Mouse (Mus musculus) liver, embryonic 12.5 days (tissue): Measurements from ENCODE around the gene Zbtb3. TPM values are rescaled to one million over a fixed set of nuclear protein-coding genes. Genes with fewer than 3 reads are reported as not detected.
"Not testable (repeated sequence)": the region's sequence is repeated elsewhere in the genome, so short reads cannot be mapped to it uniquely, and the experiment has no call there.

Experiments used
- ATAC-seq: fragments of 200-750 bp; cut with Nextera tagmentation; 2 replicates; pipeline ENCODE4 v1.8.0; 2017; ENCODE audit warnings: moderate number of reproducible peaks, mild to moderate bottlenecking, moderate library complexity
- H3K27ac ChIP-seq: fragments of 300-500 bp; sonication (generic); 2 replicates; pipeline ENCODE4 v1.5.1; 2016; ENCODE audit warnings: mild to moderate bottlenecking
- H3K27me3 ChIP-seq: fragments of 300-500 bp; sonication (generic); replicated peaks from 2 replicates; pipeline ENCODE4 v1.6.1; 2016; ENCODE audit warnings: mild to moderate bottlenecking, moderate library complexity
- H3K36me3 ChIP-seq: fragments of 300-500 bp; sonication (generic); 2 replicates; pipeline ENCODE4 v1.6.1; 2016; ENCODE audit warnings: mild to moderate bottlenecking, moderate library complexity
- H3K4me1 ChIP-seq: fragments of 300-500 bp; sonication (generic); 2 replicates; pipeline ENCODE4 v1.6.1; 2016
- H3K4me2 ChIP-seq: fragments of 300-500 bp; sonication (generic); 2 replicates; pipeline ENCODE4 v1.6.1; 2016; ENCODE audit warnings: mild to moderate bottlenecking, moderate library complexity
- H3K4me3 ChIP-seq: fragments of 300-500 bp; sonication (generic); 2 replicates; pipeline ENCODE4 v1.5.1; 2016; ENCODE audit warnings: mild to moderate bottlenecking, moderate library complexity
- H3K9ac ChIP-seq: fragments of 300-500 bp; sonication (generic); 2 replicates; pipeline ENCODE4 v1.6.1; 2016; ENCODE audit warnings: mild to moderate bottlenecking, moderate library complexity
- H3K9me3 ChIP-seq: fragments of 300-500 bp; sonication (generic); replicated peaks from 2 replicates; pipeline ENCODE4 v1.6.1; 2016; ENCODE audit warnings: mild to moderate bottlenecking, moderate library complexity
- WGBS: fragments of 180-500 bp; shearing (Covaris S2); methylation state at CpG from one replicate; pipeline ENCODE4 v1.1.7; 2016; ENCODE audit not compliant: insufficient replicate concordance; 5-methylcytosine and 5-hydroxymethylcytosine counted together
- polyA plus RNA-seq: library from polyadenylated mRNA; unstranded; fragments of >200 nt; fragmentation: Nextera tagmentation; extraction: Ambion mirVana; gene quantifications from 2 replicates; pipeline ENCODE4 v1.2.1, GENCODE M21; 2016

Zbtb3 gene
- polyA plus RNA-seq, 1 experiment from 2014 or later, result 2.8 TPM

- no peaks in the 10 kb centered on the region for H3K9me3 ChIP-seq
- H3K36me3 ChIP-seq, result peaks cover 100% of the 10 kb centered on the region
- no peak overlapping the region for H3K4me3 ChIP-seq
- 90% methylated on average over 11 of the region's 11 CpGs for WGBS
- ATAC-seq, result no peak
- H3K4me2 ChIP-seq, result no peak overlapping the region
- peaks cover 10% of the 10 kb centered on the region; the same call in 1 of the 2 replicates for H3K4me1 ChIP-seq
- H3K9ac ChIP-seq, result no peak overlapping the region
- no peaks in the 10 kb centered on the region for H3K27me3 ChIP-seq
- H3K27ac ChIP-seq, result no peak overlapping the region
Measured at GRCm38 (mm10) chr19:8831262-8831661, 28.9 kb downstream of the Zbtb3 start.

- H3K9ac ChIP-seq, result no peak overlapping the region
- H3K4me3 ChIP-seq, result no peak overlapping the region
- H3K27ac ChIP-seq, result no peak overlapping the region
- H3K4me2 ChIP-seq, result no peak overlapping the region
- H3K36me3 ChIP-seq, result peaks cover 85% of the 10 kb centered on the region
- H3K9me3 ChIP-seq, result no peaks in the 10 kb centered on the region
- WGBS, result 88% methylated on average over 4 of the region's 4 CpGs
- no peak for ATAC-seq
- H3K4me1 ChIP-seq, result peaks cover 17% of the 10 kb centered on the region
- H3K27me3 ChIP-seq, result no peaks in the 10 kb centered on the region
Measured at GRCm38 (mm10) chr19:8832971-8833370, 30.6 kb downstream of the Zbtb3 start.

GRCm38 (mm10) chr19:8836327-8836726 lies 34.0 kb downstream of the Zbtb3 start:
- not testable (repeated sequence) for H3K4me3 ChIP-seq, ATAC-seq, H3K9ac ChIP-seq, H3K27me3 ChIP-seq, H3K9me3 ChIP-seq, H3K4me2 ChIP-seq
- WGBS, result 96% methylated on average over 10 of the region's 10 CpGs
- Histone ChIP-seq H3K27ac (peak overlapping the region; percentile 92; the same call in 1 of the 2 replicates), H3K4me1 (peaks cover 41% of the 10 kb centered on the region), H3K36me3 (peaks cover 55% of the 10 kb centered on the region)

- peak within 1 kb of the TSS; percentile 93 for H3K4me2 ChIP-seq
- ATAC-seq, result peak; percentile 77
- H3K27ac ChIP-seq, result peak within 1 kb of the TSS; percentile 92
- H3K27me3 ChIP-seq, result no peaks in the 10 kb centered on the region
- peaks cover 43% of the 10 kb centered on the region for H3K4me1 ChIP-seq
- H3K36me3 ChIP-seq, result peaks cover 52% of the 10 kb centered on the region
- no peaks in the 10 kb centered on the region for H3K9me3 ChIP-seq
- H3K9ac ChIP-seq, result peak within 1 kb of the TSS; percentile 79
- H3K4me3 ChIP-seq, result peak within 1 kb of the TSS; percentile 69
- 1% methylated on average over 38 of the region's 38 CpGs for whole genome bisulfite sequencing
Measured at GRCm38 (mm10) chr19:8837251-8837791, 35.0 kb downstream of the Zbtb3 start, which contains the start of gene Bscl2. Bscl2 (plus strand) TSS chr19:8837467.

GRCm38 (mm10) chr19:8838041-8838730 lies 35.8 kb downstream of the Zbtb3 start:
- Histone ChIP-seq H3K4me2 (peak overlapping the region; percentile 93), H3K27ac (peak overlapping the region; percentile 92), H3K4me1 (peaks cover 43% of the 10 kb centered on the region), H3K4me3 (peak overlapping the region; percentile 69), H3K27me3 (no peaks in the 10 kb centered on the region), H3K36me3 (peaks cover 49% of the 10 kb centered on the region), H3K9me3 (no peaks in the 10 kb centered on the region), H3K9ac (peak overlapping the region; percentile 79)
- WGBS, result 24% methylated on average over 15 of the region's 15 CpGs
- peak; percentile 9; the same call in 1 of the 2 replicates for ATAC-seq

GRCm38 (mm10) chr19:8839103-8839907 lies 37.0 kb downstream of the Zbtb3 start, which contains the start of gene Gng3:
Gng3 (minus strand) TSS chr19:8839194.
- WGBS, result 78% methylated on average over 11 of the region's 11 CpGs
- peaks cover 41% of the 10 kb centered on the region for H3K36me3 ChIP-seq
- no peaks in the 10 kb centered on the region for H3K27me3 ChIP-seq
- peak within 1 kb of the TSS; percentile 92 for H3K27ac ChIP-seq
- peak within 1 kb of the TSS; percentile 69 for H3K4me3 ChIP-seq
- H3K4me1 ChIP-seq, result peaks cover 43% of the 10 kb centered on the region
- no peaks in the 10 kb centered on the region for H3K9me3 ChIP-seq
- peak within 1 kb of the TSS; percentile 93 for H3K4me2 ChIP-seq
- peak within 1 kb of the TSS; percentile 79 for H3K9ac ChIP-seq
- ATAC-seq, result no peak

- Histone ChIP-seq H3K4me2 (peak overlapping the region; percentile 85), H3K27ac (peak overlapping the region; percentile 61), H3K27me3 (no peaks in the 10 kb centered on the region), H3K9ac (peak overlapping the region; percentile 78), H3K9me3 (no peaks in the 10 kb centered on the region), H3K4me3 (peak overlapping the region; percentile 67), H3K36me3 (peaks cover 36% of the 10 kb centered on the region), H3K4me1 (peaks cover 43% of the 10 kb centered on the region)
- ATAC-seq, result peak; percentile 77
- WGBS, result 25% methylated on average over 29 of the region's 29 CpGs
Measured at GRCm38 (mm10) chr19:8839908-8840791, 37.8 kb downstream of the Zbtb3 start.

GRCm38 (mm10) chr19:8841012-8841411 lies 38.7 kb downstream of the Zbtb3 start:
- no peaks in the 10 kb centered on the region for H3K9me3 ChIP-seq
- H3K36me3 ChIP-seq, result peaks cover 34% of the 10 kb centered on the region
- H3K27me3 ChIP-seq, result no peaks in the 10 kb centered on the region
- H3K4me2 ChIP-seq, result peak overlapping the region; percentile 85
- H3K4me3 ChIP-seq, result peak overlapping the region; percentile 67
- H3K4me1 ChIP-seq, result peaks cover 43% of the 10 kb centered on the region
- ATAC-seq, result no peak
- WGBS, result 74% methylated on average over 7 of the region's 7 CpGs
- H3K27ac ChIP-seq, result peak overlapping the region; percentile 61; the same call in 1 of the 2 replicates
- H3K9ac ChIP-seq, result peak overlapping the region; percentile 78

GRCm38 (mm10) chr19:8842961-8843360 lies 40.6 kb downstream of the Zbtb3 start:
- H3K9ac ChIP-seq, result no peak overlapping the region
- no peak overlapping the region for H3K27ac ChIP-seq
- no peak for ATAC-seq
- H3K4me2 ChIP-seq, result no peak overlapping the region
- WGBS, result 74% methylated on average over 6 of the region's 6 CpGs
- no peak overlapping the region for H3K4me3 ChIP-seq
- H3K4me1 ChIP-seq, result peaks cover 36% of the 10 kb centered on the region
- no peaks in the 10 kb centered on the region for H3K27me3 ChIP-seq
- H3K36me3 ChIP-seq, result peaks cover 49% of the 10 kb centered on the region
- no peaks in the 10 kb centered on the region for H3K9me3 ChIP-seq

GRCm38 (mm10) chr19:8844371-8845129 lies 42.2 kb downstream of the Zbtb3 start:
- no peaks in the 10 kb centered on the region for H3K9me3 ChIP-seq
- 64% methylated on average over 5 of the region's 5 CpGs for WGBS
- ATAC-seq, result no peak

More at GRCm38 (mm10) chr19:8844371-8845129, 42.2 kb downstream of the Zbtb3 start:
- peaks cover 57% of the 10 kb centered on the region for H3K36me3 ChIP-seq
- H3K4me2 ChIP-seq, result no peak overlapping the region
- no peak overlapping the region for H3K4me3 ChIP-seq
- no peak overlapping the region for H3K9ac ChIP-seq
- H3K4me1 ChIP-seq, result peaks cover 20% of the 10 kb centered on the region
- H3K27ac ChIP-seq, result no peak overlapping the region
- H3K27me3 ChIP-seq, result no peaks in the 10 kb centered on the region
